Comparison of ENCODE assay signal across 9 mouse cellular contexts in genomic region chr1:88094941-88095492, GRCm38 (mm10). TPM values are rescaled to one million over a fixed set of nuclear protein-coding genes. Genes with fewer than 3 reads are reported as not detected.
DNase-seq lines count a peak whose midpoint lies in the region; ATAC-seq and TF ChIP-seq lines count a peak whose summit lies in the region.
"Had no signal": no experiment of that assay in that cellular context is flagged by ENCODE, and none has a peak within 500 bp of the region (broad histone marks: within the 10 kb centered on the region; RNA-seq: fewer than 3 reads in every experiment).

Ugt1a7c (plus strand) TSS chr1:88095062.

- DNase-seq in heart, adult 11 months, result peak; percentile 96
- peak; percentile 25 for DNase-seq in brain, adult 2 months (ENCODE audit: low read depth, low spot score)
- DNase-seq in heart, postnatal 4 days, result peak; percentile 22
- peak; percentile 37 for DNase-seq in liver, adult 2 months (ENCODE audit: extremely low read depth, low read depth, low spot score)
- no peak for DNase-seq in cerebellum, adult 2 months
- DNase-seq in cerebellum, adult 9-10 months, result no peak

- no peak within 1 kb of the TSS for H3K9ac ChIP-seq in heart, embryonic 12.5 days
- no peak within 1 kb of the TSS for H3K9ac ChIP-seq in liver, adult 2 months (ENCODE audit: low read depth, low read length)
- H3K9ac ChIP-seq: liver, embryonic 14.5 days had no signal

- no peak within 1 kb of the TSS for H3K27ac ChIP-seq in heart, embryonic 12.5 days (ENCODE audit: poor library complexity, severe bottlenecking)
- no peak within 1 kb of the TSS for H3K27ac ChIP-seq in liver, adult 2 months (replicated peaks; ENCODE audit: insufficient read depth, low read depth, low read length)
- H3K27ac ChIP-seq in small intestine, adult 2 months (ENCODE audit: insufficient read depth, low read depth, low read length), result peak within 1 kb of the TSS; percentile 79
- no peak within 1 kb of the TSS for H3K27ac ChIP-seq in cerebellum, adult 2 months (ENCODE audit: insufficient read depth, low read length)
- H3K27ac ChIP-seq: liver, embryonic 14.5 days had no signal

- no peak for ATAC-seq in heart, embryonic 12.5 days (ENCODE audit: insufficient number of reproducible peaks, low FRiP score)

- H3K4me1 ChIP-seq in heart, embryonic 12.5 days (replicated peaks), result 0 out of 2 replicates have a peak, but pooled peaks cover 2% of the 10 kb centered on the region
- peaks cover 5% of the 10 kb centered on the region for H3K4me1 ChIP-seq in liver, adult 2 months (ENCODE audit: control insufficient read depth, insufficient read depth, low read length)
- no peaks in the 10 kb centered on the region for H3K4me1 ChIP-seq in small intestine, adult 2 months (ENCODE audit: control insufficient read depth, insufficient read depth, insufficient read length, low read length)
- H3K4me1 ChIP-seq in cerebellum, adult 2 months (ENCODE audit: control insufficient read depth, insufficient read depth, low read length), result no peaks in the 10 kb centered on the region

- no peaks in the 10 kb centered on the region for H3K27me3 ChIP-seq in heart, embryonic 12.5 days (replicated peaks)
- no peaks in the 10 kb centered on the region for H3K27me3 ChIP-seq in liver, adult 2 months (ENCODE audit: control insufficient read depth, insufficient read depth, low read length)
- no peaks in the 10 kb centered on the region for H3K27me3 ChIP-seq in small intestine, adult 2 months (ENCODE audit: control insufficient read depth, insufficient read depth, low read length)
- no peaks in the 10 kb centered on the region for H3K27me3 ChIP-seq in cerebellum, adult 2 months (ENCODE audit: control insufficient read depth, insufficient read depth, low read length)

- H3K9me3 ChIP-seq in heart, embryonic 12.5 days (replicated peaks), result no peaks in the 10 kb centered on the region

- H3K4me2 ChIP-seq in heart, embryonic 12.5 days, result no peak within 1 kb of the TSS

- no peaks in the 10 kb centered on the region for H3K36me3 ChIP-seq in heart, embryonic 12.5 days
- H3K36me3 ChIP-seq in liver, adult 2 months (ENCODE audit: control insufficient read depth, insufficient read depth, low read length), result no peaks in the 10 kb centered on the region; the same call in 1 of the 2 replicates
- H3K36me3 ChIP-seq in small intestine, adult 2 months (ENCODE audit: control insufficient read depth, insufficient read depth, low read length), result no peaks in the 10 kb centered on the region

- WGBS in heart, embryonic 12.5 days, result 62% methylated on average over 10 of the region's 10 CpGs
- 43% methylated on average over 10 of the region's 10 CpGs for WGBS in liver, adult 2 months
- 8% methylated on average over 10 of the region's 10 CpGs for WGBS in small intestine, adult 2 months
- 66% methylated on average over 10 of the region's 10 CpGs for WGBS in cerebellum, adult 2 months

- no peak within 1 kb of the TSS for H3K4me3 ChIP-seq in heart, embryonic 12.5 days
- peak within 1 kb of the TSS; percentile 44; the same call in 1 of the 2 replicates for H3K4me3 ChIP-seq in liver, adult 2 months (ENCODE audit: insufficient read depth, low read depth, low read length)
- H3K4me3 ChIP-seq in small intestine, adult 2 months (ENCODE audit: low read depth, low read length), result peak within 1 kb of the TSS; percentile 63
- H3K4me3 ChIP-seq in cerebellum, adult 2 months (replicated peaks; ENCODE audit: insufficient read depth, low read depth, low read length), result no peak within 1 kb of the TSS

- TF ChIP-seq POLR2A in liver, adult 2 months (IDR thresholded peaks at IDR 0.05; ENCODE audit: extremely low read depth, insufficient read depth, low read length), result no peak
- peak; percentile 52; the same call in 1 of the 2 replicates for TF ChIP-seq POLR2A in small intestine, adult 2 months (IDR thresholded peaks at IDR 0.05; ENCODE audit: low read depth, low read length)
- TF ChIP-seq POLR2A in cerebellum, adult 2 months (IDR thresholded peaks at IDR 0.05; ENCODE audit: borderline replicate concordance, insufficient read depth, low read length), result no peak

- TF ChIP-seq CTCF in liver, adult 2 months (IDR thresholded peaks at IDR 0.05; ENCODE audit: low read depth, low read length), result no peak
- no peak for TF ChIP-seq CTCF in small intestine, adult 2 months (IDR thresholded peaks at IDR 0.05; ENCODE audit: extremely low read depth, insufficient read length, insufficient replicate concordance, low read depth, low read length)
- no peak for TF ChIP-seq CTCF in cerebellum, adult 2 months (IDR thresholded peaks at IDR 0.05; ENCODE audit: borderline replicate concordance, insufficient read depth, low read depth, low read length)

- peaks cover 10% of the 10 kb centered on the region; the same call in 1 of the 2 replicates for H3K79me2 ChIP-seq in liver, adult 2 months (ENCODE audit: control insufficient read depth, insufficient read depth, low read length)

RNA-seq across cellular contexts. Expression of gene Ugt1a7c, which starts in this region (rescaled TPM):
- 0.58 and 0.78 TPM in 2 replicates for polyA plus RNA-seq in heart, embryonic 12.5 days (2016; fragmentation: Nextera tagmentation; extraction: Ambion mirVana)
- total RNA-seq in heart, postnatal 4 days (2021), result 1 to 10 TPM in 1 of 2 experiments, under 1 TPM in 1; 0.72 to 1.2 TPM
- total RNA-seq in liver, adult 2 months (2014; rRNA removed), result 20.1 and 51.1 TPM in 2 replicates
- polyA plus RNA-seq in liver, adult 2 months (2012; rRNA removed), result 2.0 and 3.9 TPM in 2 replicates
- polyA plus RNA-seq in small intestine, adult 2 months (2012; rRNA removed), result 57.1 and 60.9 TPM in 2 replicates
- polyA plus RNA-seq in cerebellum, adult 2 months (2012; rRNA removed), result 0.44 and 0.46 TPM in 2 replicates

Comparison
In these comparisons a context has a peak if more than half of its experiments do, and no peak if none do; other contexts are left out.
1. RNA of gene Ugt1a7c (polyA plus RNA-seq): 57.1 to 60.9 TPM in small intestine, adult 2 months; 2.0 to 3.9 TPM in liver, adult 2 months, 0.58 to 0.78 TPM in heart, embryonic 12.5 days and 0.44 to 0.46 TPM in cerebellum, adult 2 months; every median in the first group is over 10 times any median in the second.
2. DNase-seq: peak in heart, adult 11 months (single experiment), brain, adult 2 months (single experiment), heart, postnatal 4 days (single experiment) and liver, adult 2 months (single experiment); none in cerebellum, adult 2 months (0 of 2) and cerebellum, adult 9-10 months (single experiment).
3. H3K4me3 ChIP-seq: peak in liver, adult 2 months (single experiment) and small intestine, adult 2 months (single experiment); none in heart, embryonic 12.5 days (single experiment) and cerebellum, adult 2 months (single experiment).